Mouse (Mus musculus): ENCODE data around the gene Specc1. TPM values are rescaled to one million over a fixed set of nuclear protein-coding genes. Genes with fewer than 3 reads are reported as not detected.

Gene Specc1
- polyA plus RNA-seq (2012; fragmentation: generic; extraction: Trizol) = 10 to 100 TPM; 12.1 to 19.0 TPM

DNA sequence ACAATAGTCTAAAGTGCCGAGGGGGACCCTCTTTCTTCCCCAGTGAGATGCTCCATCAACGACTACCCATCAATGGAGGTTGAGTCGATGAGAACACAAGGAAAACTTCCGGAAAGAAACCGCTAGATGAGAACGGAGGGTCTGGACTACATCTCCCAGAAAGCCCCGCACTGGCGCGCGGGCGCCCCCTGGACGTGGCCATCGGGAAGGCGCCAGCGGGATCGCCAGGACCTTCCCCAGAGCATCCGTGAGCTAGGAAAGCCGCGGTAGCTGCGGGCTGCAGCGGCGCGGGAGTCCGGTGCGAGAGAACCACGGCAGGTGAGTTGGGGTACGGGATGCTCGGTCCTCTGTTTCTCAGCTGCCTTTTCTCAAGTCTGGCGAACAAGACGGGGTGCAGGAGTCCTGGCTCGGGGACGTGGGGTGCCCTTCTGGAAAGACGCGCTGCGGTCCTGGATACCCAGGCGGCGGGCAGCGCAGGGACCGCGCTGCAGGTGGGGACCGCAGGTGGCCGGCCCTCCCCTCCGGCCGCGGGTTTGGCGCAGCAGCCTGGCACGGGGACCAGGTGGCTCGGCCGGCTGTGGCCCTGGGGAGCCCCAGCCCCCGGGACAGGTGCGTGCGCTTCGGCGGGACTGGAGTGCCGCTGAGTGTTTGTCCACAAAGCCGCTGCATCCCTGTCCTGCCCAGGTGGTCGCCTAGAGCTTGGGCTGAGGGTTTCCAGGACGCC, at the start of gene Specc1:
Specc1 (plus strand) TSS at position 192 of the 724 bp plus-strand sequence.

DNA sequence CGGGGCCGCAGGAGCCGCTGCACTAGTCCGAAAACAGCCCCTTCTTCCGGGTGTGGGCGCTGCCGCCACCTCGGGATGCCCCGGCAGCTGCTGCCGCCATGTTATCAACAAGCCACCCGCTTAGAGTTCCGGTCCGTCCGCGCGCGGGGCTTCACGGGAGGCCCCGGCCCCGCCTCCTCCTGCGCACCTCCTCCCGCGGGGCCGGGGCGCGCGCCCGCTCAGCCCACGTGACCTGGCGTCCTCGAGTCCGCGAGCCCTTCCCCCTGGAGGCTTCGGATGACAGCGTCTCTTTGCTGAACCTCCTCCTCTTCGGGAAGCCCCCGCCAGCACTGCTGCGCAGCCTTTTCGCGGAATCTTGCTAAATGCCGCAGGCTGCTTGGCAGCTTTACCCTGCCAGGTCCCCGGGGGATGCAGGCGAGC, 26.5 kb upstream of the Specc1 start, which contains the start of gene Akap10:
Akap10 (minus strand) TSS at position 155 of the 420 bp plus-strand sequence.

DNA sequence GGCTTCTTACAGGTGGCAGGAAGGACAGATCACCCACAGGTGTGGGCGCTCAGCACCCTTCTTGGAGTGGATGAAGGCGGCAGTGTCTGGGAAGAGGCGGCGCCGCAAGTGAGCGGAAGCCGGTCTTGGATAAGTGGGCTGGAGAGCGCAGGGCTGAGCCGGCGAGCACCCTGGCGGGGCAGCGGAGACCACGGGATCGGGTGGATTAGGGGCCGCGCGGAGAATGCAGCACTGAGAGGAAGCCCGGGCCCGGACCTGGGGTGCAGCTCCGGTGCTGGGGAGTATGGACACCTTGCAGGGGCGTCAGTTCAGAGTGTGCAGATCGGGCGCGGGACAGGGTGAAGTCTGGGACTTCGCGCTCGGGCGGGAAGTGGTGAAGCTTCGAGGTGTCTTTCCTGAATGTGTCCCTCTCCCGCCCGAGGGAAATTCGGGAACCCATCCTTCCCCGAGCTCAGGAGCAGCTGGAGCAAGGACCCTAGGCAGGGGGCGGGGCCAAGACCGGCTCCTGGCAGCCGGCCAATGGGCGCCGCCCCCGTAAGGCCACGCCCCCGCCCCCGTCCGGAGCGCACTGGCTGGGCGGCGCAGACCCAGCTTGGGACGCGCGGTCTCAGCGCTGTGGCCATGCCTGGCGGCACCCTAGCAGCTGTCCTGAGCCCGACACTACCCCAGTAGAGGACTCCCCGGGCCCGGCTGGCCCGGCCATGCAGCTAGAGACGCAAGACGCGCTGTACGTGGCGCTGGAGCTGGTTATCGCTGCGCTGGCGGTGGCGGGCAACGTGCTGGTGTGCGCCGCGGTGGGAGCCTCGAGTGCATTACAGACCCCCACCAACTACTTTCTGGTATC, 292.1 kb downstream of the Specc1 start, which contains the start of gene Adora2b:
Adora2b (plus strand) TSS at position 584 of the 844 bp plus-strand sequence.

Other genes with a start within 250 kb of the Specc1 start
- gene Slc5a10, start 235.9 kb upstream of the Specc1 start, polyA plus RNA-seq (2012; fragmentation: generic; extraction: Trizol) = not detected
- gene Prpsap2, start 194.7 kb upstream of the Specc1 start, polyA plus RNA-seq (2012; fragmentation: generic; extraction: Trizol) = 10 to 100 TPM in 1 of 2 experiments, 1 to 10 TPM in 1; 2.7 to 23.2 TPM
- gene Ulk2, start 101.7 kb upstream of the Specc1 start, polyA plus RNA-seq (2012; fragmentation: generic; extraction: Trizol) = 10 to 100 TPM in 1 of 2 experiments, under 1 TPM in 1; 0.78 to 11.8 TPM
- gene Akap10, start 26.5 kb upstream of the Specc1 start, polyA plus RNA-seq (2012; fragmentation: generic; extraction: Trizol) = 1 to 10 TPM in 1 of 2 experiments, under 1 TPM in 1; 0.68 to 7.1 TPM

Data from C3H10T1/2 (cell line).